Mouse (Mus musculus): Measurements from ENCODE around the gene Six3. TPM values are rescaled to one million over a fixed set of nuclear protein-coding genes. Genes with fewer than 3 reads are reported as not detected.

The Six3 gene
- polyA plus RNA-seq, 1 experiment from 2014 or later: 6.6 TPM

GRCm38 (mm10) chr17:85599520-85599919 lies 13.9 kb upstream of the Six3 start:
- no peaks in the 10 kb centered on the region for H3K9me3 ChIP-seq (replicated peaks)
- H3K4me3 ChIP-seq (replicated peaks): no peak overlapping the region
- no peak overlapping the region for H3K27ac ChIP-seq (replicated peaks)
- H3K36me3 ChIP-seq: no peaks in the 10 kb centered on the region
- H3K4me1 ChIP-seq: no peaks in the 10 kb centered on the region
- no peak overlapping the region for H3K4me2 ChIP-seq (replicated peaks)
- no peak overlapping the region for H3K9ac ChIP-seq
- no peak for ATAC-seq (ENCODE audit: insufficient number of reproducible peaks, low FRiP score, low TSS enrichment, low read depth)
- WGBS: 59% methylated on average over 9 of the region's 9 CpGs
- H3K27me3 ChIP-seq: peaks cover 29% of the 10 kb centered on the region

- H3K9ac ChIP-seq: no peak overlapping the region
- H3K4me2 ChIP-seq (replicated peaks): no peak overlapping the region
- no peaks in the 10 kb centered on the region for H3K9me3 ChIP-seq (replicated peaks)
- H3K27me3 ChIP-seq: peaks cover 81% of the 10 kb centered on the region
- H3K4me1 ChIP-seq: peaks cover 6% of the 10 kb centered on the region; the same call in 1 of the 2 replicates
- ATAC-seq (ENCODE audit: insufficient number of reproducible peaks, low FRiP score, low TSS enrichment, low read depth): no peak
- WGBS: 18% methylated on average over 3 of the region's 3 CpGs
- no peaks in the 10 kb centered on the region for H3K36me3 ChIP-seq
- H3K4me3 ChIP-seq (replicated peaks): no peak overlapping the region
- H3K27ac ChIP-seq (replicated peaks): no peak overlapping the region
These were observed 6.9 kb upstream of the Six3 start for GRCm38 (mm10) chr17:85606463-85606862.

- H3K36me3 ChIP-seq: no peaks in the 10 kb centered on the region
- no peak overlapping the region for H3K9ac ChIP-seq
- 3% methylated on average over 41 of the region's 41 CpGs for WGBS
- H3K27ac ChIP-seq (replicated peaks): no peak overlapping the region
- no peak overlapping the region for H3K4me2 ChIP-seq (replicated peaks)
- H3K4me3 ChIP-seq (replicated peaks): no peak overlapping the region
- peaks cover 10% of the 10 kb centered on the region for H3K4me1 ChIP-seq
- no peak for ATAC-seq (ENCODE audit: insufficient number of reproducible peaks, low FRiP score, low TSS enrichment, low read depth)
- H3K27me3 ChIP-seq: peaks cover 86% of the 10 kb centered on the region
- no peaks in the 10 kb centered on the region for H3K9me3 ChIP-seq (replicated peaks)
These were observed 5.6 kb upstream of the Six3 start for GRCm38 (mm10) chr17:85607556-85608365.

GRCm38 (mm10) chr17:85608366-85609093 lies 4.9 kb upstream of the Six3 start:
- ATAC-seq (ENCODE audit: insufficient number of reproducible peaks, low FRiP score, low TSS enrichment, low read depth): no peak; the same call in 1 of the 2 replicates
- no peak overlapping the region for H3K4me3 ChIP-seq (replicated peaks)
- no peaks in the 10 kb centered on the region for H3K36me3 ChIP-seq
- peaks cover 87% of the 10 kb centered on the region for H3K27me3 ChIP-seq
- no peaks in the 10 kb centered on the region for H3K9me3 ChIP-seq (replicated peaks)
- no peak overlapping the region for H3K9ac ChIP-seq
- peaks cover 11% of the 10 kb centered on the region for H3K4me1 ChIP-seq
- WGBS: 2% methylated on average over 42 of the region's 42 CpGs
- no peak overlapping the region; the same call in 1 of the 2 replicates for H3K4me2 ChIP-seq (replicated peaks)
- no peak overlapping the region for H3K27ac ChIP-seq (replicated peaks)

- no peak for ATAC-seq (ENCODE audit: insufficient number of reproducible peaks, low FRiP score, low TSS enrichment, low read depth)
- H3K27ac ChIP-seq (replicated peaks): no peak overlapping the region
- no peak overlapping the region for H3K4me2 ChIP-seq (replicated peaks)
- no peak overlapping the region for H3K9ac ChIP-seq
- no peaks in the 10 kb centered on the region for H3K36me3 ChIP-seq
- no peak overlapping the region for H3K4me3 ChIP-seq (replicated peaks)
- WGBS: 1% methylated on average over 13 of the region's 13 CpGs
- H3K9me3 ChIP-seq (replicated peaks): no peaks in the 10 kb centered on the region
- peaks cover 90% of the 10 kb centered on the region for H3K27me3 ChIP-seq
- peaks cover 11% of the 10 kb centered on the region for H3K4me1 ChIP-seq
These were observed 4.3 kb upstream of the Six3 start for GRCm38 (mm10) chr17:85609094-85609425.

GRCm38 (mm10) chr17:85609621-85610392 lies 3.6 kb upstream of the Six3 start:
- Histone ChIP-seq H3K9ac (no peak overlapping the region), H3K27me3 (peaks cover 92% of the 10 kb centered on the region), H3K36me3 (no peaks in the 10 kb centered on the region), H3K4me3 (replicated peaks) (no peak overlapping the region), H3K4me2 (replicated peaks) (no peak overlapping the region), H3K9me3 (replicated peaks) (no peaks in the 10 kb centered on the region), H3K4me1 (peaks cover 13% of the 10 kb centered on the region), H3K27ac (replicated peaks) (no peak overlapping the region)
- ATAC-seq (ENCODE audit: insufficient number of reproducible peaks, low FRiP score, low TSS enrichment, low read depth): no peak
- WGBS: 11% methylated on average over 13 of the region's 13 CpGs

- H3K27ac ChIP-seq (replicated peaks): no peak overlapping the region
- WGBS: 18% methylated on average over 11 of the region's 11 CpGs
- peaks cover 92% of the 10 kb centered on the region for H3K27me3 ChIP-seq
- no peak overlapping the region for H3K4me3 ChIP-seq (replicated peaks)
- no peak overlapping the region for H3K9ac ChIP-seq
- no peak for ATAC-seq (ENCODE audit: insufficient number of reproducible peaks, low FRiP score, low TSS enrichment, low read depth)
- no peak overlapping the region for H3K4me2 ChIP-seq (replicated peaks)
- no peaks in the 10 kb centered on the region for H3K36me3 ChIP-seq
- no peaks in the 10 kb centered on the region for H3K9me3 ChIP-seq (replicated peaks)
- H3K4me1 ChIP-seq: peaks cover 16% of the 10 kb centered on the region
These were observed 2.9 kb upstream of the Six3 start for GRCm38 (mm10) chr17:85610393-85611115.

GRCm38 (mm10) chr17:85611521-85612515 lies 1.6 kb upstream of the Six3 start:
- H3K9me3 ChIP-seq (replicated peaks): no peaks in the 10 kb centered on the region
- no peak overlapping the region for H3K9ac ChIP-seq
- H3K4me3 ChIP-seq (replicated peaks): no peak overlapping the region
- no peaks in the 10 kb centered on the region for H3K36me3 ChIP-seq
- 11% methylated on average over 19 of the region's 19 CpGs for WGBS
- H3K4me2 ChIP-seq (replicated peaks): no peak overlapping the region
- no peak overlapping the region for H3K27ac ChIP-seq (replicated peaks)
- H3K27me3 ChIP-seq: peaks cover 95% of the 10 kb centered on the region
- ATAC-seq (ENCODE audit: insufficient number of reproducible peaks, low FRiP score, low TSS enrichment, low read depth): no peak
- H3K4me1 ChIP-seq: peaks cover 16% of the 10 kb centered on the region

GRCm38 (mm10) chr17:85612526-85613265 lies 712 bp upstream of the Six3 start:
- 2% methylated on average over 31 of the region's 31 CpGs for WGBS
- no peak overlapping the region for H3K27ac ChIP-seq (replicated peaks)
- no peaks in the 10 kb centered on the region for H3K9me3 ChIP-seq (replicated peaks)
- no peaks in the 10 kb centered on the region for H3K36me3 ChIP-seq
- peaks cover 100% of the 10 kb centered on the region for H3K27me3 ChIP-seq
- no peak overlapping the region for H3K4me3 ChIP-seq (replicated peaks)
- no peak overlapping the region for H3K4me2 ChIP-seq (replicated peaks)
- no peak overlapping the region for H3K9ac ChIP-seq
- ATAC-seq (ENCODE audit: insufficient number of reproducible peaks, low FRiP score, low TSS enrichment, low read depth): no peak
- peaks cover 19% of the 10 kb centered on the region for H3K4me1 ChIP-seq

Measured in embryonic facial prominence, embryonic 15.5 days (tissue).